Mouse (Mus musculus) CH12.LX (cell line): ENCODE results near the gene Rap1a. TPM values are rescaled to one million over a fixed set of nuclear protein-coding genes. Genes with fewer than 3 reads are reported as not detected.

Experiments used
- DNase-seq: peaks from one replicate; pipeline ENCODE4 v3.0.0-alpha.2; 2013; ENCODE audit errors: extremely low read depth
- H3K27ac ChIP-seq: 2 replicates; pipeline ENCODE4 v1.5.1; 2012; ENCODE audit warnings: low read depth, mild to moderate bottlenecking, control low read depth, moderate library complexity; ENCODE audit not compliant: insufficient read depth
- H3K27me3 ChIP-seq: replicated peaks from 2 replicates; pipeline ENCODE3; 2012; ENCODE audit warnings: inconsistent platforms
- H3K36me3 ChIP-seq, 2 experiments: replicated peaks in 1 of 2; 2 replicates each; pipeline versions ENCODE3 to v1.6.1; 2012; ENCODE audit warnings: inconsistent platforms in 1 of 2, low read length in 1 of 2, mild to moderate bottlenecking in 1 of 2, mixed read lengths in 1 of 2, moderate library complexity in 1 of 2; ENCODE audit not compliant: control insufficient read depth in 1 of 2, insufficient read depth in 1 of 2
- H3K4me1 ChIP-seq, 2 experiments: 2 replicates each; pipeline ENCODE4 v1.6.1; 2012; ENCODE audit warnings: inconsistent platforms in 1 of 2, moderate library complexity in 1 of 2; ENCODE audit not compliant: insufficient read depth in 2 of 2, control insufficient read depth in 1 of 2
- H3K4me2 ChIP-seq: 2 replicates; pipeline ENCODE4 v1.6.1; 2012; ENCODE audit warnings: low read depth, mild to moderate bottlenecking, control low read depth; ENCODE audit not compliant: poor library complexity, insufficient read depth, severe bottlenecking
- H3K4me3 ChIP-seq, 3 experiments: fragments of 150-350 bp in 1 of 3; sonication (generic) in 1 of 3; replicated peaks in 1 of 3; 2 replicates each; pipeline versions ENCODE3 to v1.5.1; 2011 to 2012; ENCODE audit warnings: low read depth in 2 of 3, low read length in 2 of 3, mild to moderate bottlenecking in 2 of 3, moderate library complexity in 2 of 3, control low read depth in 1 of 3, improper control_type of control experiment in 1 of 3, inconsistent platforms in 1 of 3, mixed read lengths in 1 of 3; ENCODE audit not compliant: poor library complexity in 1 of 3
- H3K79me2 ChIP-seq: replicated peaks from 2 replicates; pipeline ENCODE4 v1.6.1; 2012; ENCODE audit warnings: mild to moderate bottlenecking, moderate library complexity; ENCODE audit not compliant: control insufficient read depth, poor library complexity, insufficient read depth, severe bottlenecking; ENCODE audit errors: extremely low read depth
- H3K9ac ChIP-seq: 2 replicates; pipeline ENCODE4 v1.6.1; 2012; ENCODE audit warnings: low read depth, mild to moderate bottlenecking, control low read depth, moderate library complexity; ENCODE audit not compliant: insufficient read depth
- H3K9me3 ChIP-seq: replicated peaks from 2 replicates; pipeline ENCODE3; 2012; ENCODE audit warnings: low read length, inconsistent platforms, mixed read lengths
- E2F4 ChIP-seq: IDR thresholded peaks from 2 replicates; pipeline ENCODE4 v1.6.1; 2011; ENCODE audit warnings: low read depth, low read length, improper control_type of control experiment; ENCODE audit not compliant: insufficient replicate concordance
- ELF1 ChIP-seq: IDR thresholded peaks from 2 replicates; pipeline ENCODE4 v1.6.1; 2014; ENCODE audit warnings: low read depth, mild to moderate bottlenecking, inconsistent platforms, low read length, improper control_type of control experiment
- EP300 ChIP-seq: IDR thresholded peaks from 2 replicates; pipeline ENCODE4 v1.6.1; 2011; ENCODE audit warnings: low read length, improper control_type of control experiment
- HCFC1 ChIP-seq: IDR thresholded peaks from 2 replicates; pipeline ENCODE4 v1.6.1; 2012; ENCODE audit warnings: low read depth, mild to moderate bottlenecking, inconsistent platforms, low read length, improper control_type of control experiment
- IRF4 ChIP-seq: IDR thresholded peaks from 2 replicates; pipeline ENCODE4 v1.6.1; 2014; ENCODE audit warnings: low read depth, mild to moderate bottlenecking, inconsistent platforms, low read length, improper control_type of control experiment
- MAFK ChIP-seq: IDR thresholded peaks from 2 replicates; pipeline ENCODE4 v1.6.1; 2011; ENCODE audit warnings: low read length, improper control_type of control experiment; ENCODE audit not compliant: insufficient replicate concordance
- MAX ChIP-seq: IDR thresholded peaks from 2 replicates; pipeline ENCODE4 v1.6.1; 2011; ENCODE audit warnings: low read length, improper control_type of control experiment
- NRF1 ChIP-seq: IDR thresholded peaks from 2 replicates; pipeline ENCODE4 v1.6.1; 2014; ENCODE audit warnings: low read depth, mild to moderate bottlenecking, inconsistent platforms, low read length, improper control_type of control experiment, moderate library complexity
- SMC3 ChIP-seq: IDR thresholded peaks from 2 replicates; pipeline ENCODE4 v1.6.1; 2011; ENCODE audit warnings: low read depth, low read length, improper control_type of control experiment
- TCF12 ChIP-seq: IDR thresholded peaks from 2 replicates; pipeline ENCODE4 v1.6.1; 2014; ENCODE audit warnings: low read depth, mild to moderate bottlenecking, inconsistent platforms, low read length, improper control_type of control experiment
- ZKSCAN1 ChIP-seq: IDR thresholded peaks from 2 replicates; pipeline ENCODE4 v1.6.1; 2012; ENCODE audit warnings: low read depth, inconsistent platforms, low read length, improper control_type of control experiment, borderline replicate concordance
- ZNF384 ChIP-seq: IDR thresholded peaks from 2 replicates; pipeline ENCODE4 v1.6.1; 2012; ENCODE audit warnings: low read depth, low read length, improper control_type of control experiment, inconsistent platforms
- dilution Hi-C: fragments of 300-500 bp; cut with MboI; formaldehyde crosslinking; loops from 2 replicates; pipeline ENCODE4 v1.14.3; 2020; ENCODE audit warnings: low sequenced_read_pairs; ENCODE audit not compliant: extremely low pct_unique_long_range_greater_than_20kb, extremely low pct_ligation_motif_present
- in situ Hi-C: fragments of 300-500 bp; cut with MboI; formaldehyde crosslinking; loops from 3 replicates; pipeline ENCODE4 v1.14.3; 2019; ENCODE audit warnings: low sequenced_read_pairs, low pct_ligation_motif_present, low pct_unique_long_range_greater_than_20kb, mixed read lengths
- polyA plus RNA-seq: library from polyadenylated mRNA; unstranded; fragments of >175 nt; gene quantifications from 2 replicates; pipeline ENCODE4 v1.2.1, GENCODE M21; 2012; ENCODE audit warnings: low read depth; ENCODE audit not compliant: insufficient read length
- total RNA-seq, 2 experiments: library from RNA; depleted of rRNA; stranded (reverse); fragments of 300-350 nt in 1 of 2; fragments of >200 nt in 1 of 2; gene quantifications; 2 replicates each; pipeline ENCODE4 v1.2.3; 2012 to 2014

Gene Rap1a
- total and polyA plus RNA-seq, 3 experiments = 63.3 to 250 (median 209) TPM

- TF ChIP-seq SMC3 (no peak), EP300 (0 out of 2 replicates have a peak, but pooled peaks have one; percentile 21)
Observed at GRCm38 (mm10) chr3:105801191-105802166, at the start of gene Rap1a (continued).

GRCm38 (mm10) chr3:105846294-105847069 is 45.3 kb upstream of the Rap1a start:
- no peak for DNase-seq
- in situ Hi-C loops (no loop called here), dilution Hi-C loops (no loop called here)
- Histone ChIP-seq H3K9me3 (no peaks in the 10 kb centered on the region), H3K27ac (no peak overlapping the region), H3K4me3 (no peak overlapping the region), H3K4me2 (no peak overlapping the region), H3K79me2 (no peaks in the 10 kb centered on the region), H3K9ac (no peak overlapping the region), H3K27me3 (no peaks in the 10 kb centered on the region), H3K4me1 (no peaks in the 10 kb centered on the region), H3K36me3 (no peaks in the 10 kb centered on the region)
- TF ChIP-seq MAFK = no peak
- no peak for TF ChIP-seq IRF4
- TF ChIP-seq NRF1 = no peak
- no peak for TF ChIP-seq MAX
- no peak for TF ChIP-seq ZKSCAN1
- TF ChIP-seq ZNF384 = no peak

- dilution Hi-C loops (no loop called here), in situ Hi-C loops (no loop called here)
- DNase-seq = no peak
- H3K4me1 ChIP-seq = peaks cover 3 to 4% of the 10 kb centered on the region in 2 experiments; a peak in 1 of 4 replicates
- no peak overlapping the region for H3K27ac ChIP-seq
- H3K4me2 ChIP-seq = no peak overlapping the region
- TF ChIP-seq NRF1 = no peak
- TF ChIP-seq E2F4 = no peak
- 0 out of 2 replicates have a peak, but pooled peaks have one; percentile 16 for TF ChIP-seq TCF12
- TF ChIP-seq ELF1 = peak; percentile 57
- 0 out of 2 replicates have a peak, but pooled peaks have one; percentile 49 for TF ChIP-seq IRF4
- peak; percentile 35; the same call in 1 of the 2 replicates for TF ChIP-seq EP300
- TF ChIP-seq HCFC1 = no peak
- TF ChIP-seq, all 38 proteins: peak for 4
- Histone ChIP-seq H3K4me3 (no peak overlapping the region), H3K9ac (no peak overlapping the region), H3K9me3 (no peaks in the 10 kb centered on the region), H3K79me2 (no peaks in the 10 kb centered on the region), H3K36me3 (no peaks in the 10 kb centered on the region), H3K27me3 (no peaks in the 10 kb centered on the region)
Observed at GRCm38 (mm10) chr3:105839836-105840235, 38.7 kb upstream of the Rap1a start.
